Mouse (Mus musculus) embryonic facial prominence, embryonic 15.5 days (tissue): ENCODE measurements around the gene Gpr19. TPM values are rescaled to one million over a fixed set of nuclear protein-coding genes. Genes with fewer than 3 reads are reported as not detected.
A peak's percentile ranks its signal among the peaks of the same experiment; 100 is the strongest.

Source experiments
- ATAC-seq: fragments of 200-750 bp; cut with Nextera tagmentation; 2 replicates; pipeline ENCODE4 v1.8.0; 2017; ENCODE audit warnings: low read depth, moderate TSS enrichment; ENCODE audit not compliant: insufficient number of reproducible peaks, low FRiP score, low TSS enrichment
- H3K27ac ChIP-seq: fragments of 300-500 bp; sonication (generic); replicated peaks from 2 replicates; pipeline ENCODE4 v1.5.1; 2015; ENCODE audit warnings: mild to moderate bottlenecking, inconsistent platforms
- H3K27me3 ChIP-seq: fragments of 300-500 bp; sonication (generic); 2 replicates; pipeline ENCODE4 v1.6.1; 2015; ENCODE audit warnings: inconsistent platforms
- H3K36me3 ChIP-seq: fragments of 300-500 bp; sonication (generic); 2 replicates; pipeline ENCODE4 v1.6.1; 2015; ENCODE audit warnings: mild to moderate bottlenecking, inconsistent platforms
- H3K4me1 ChIP-seq: fragments of 300-500 bp; sonication (generic); 2 replicates; pipeline ENCODE4 v1.6.1; 2015; ENCODE audit warnings: inconsistent platforms
- H3K4me2 ChIP-seq: fragments of 300-500 bp; sonication (generic); replicated peaks from 2 replicates; pipeline ENCODE4 v1.6.1; 2015; ENCODE audit warnings: mild to moderate bottlenecking, inconsistent platforms
- H3K4me3 ChIP-seq: fragments of 300-500 bp; sonication (generic); replicated peaks from 2 replicates; pipeline ENCODE4 v1.5.1; 2015; ENCODE audit warnings: mild to moderate bottlenecking, inconsistent platforms
- H3K9ac ChIP-seq: fragments of 300-500 bp; sonication (generic); 2 replicates; pipeline ENCODE4 v1.6.1; 2015; ENCODE audit warnings: inconsistent platforms
- H3K9me3 ChIP-seq: fragments of 300-500 bp; sonication (generic); replicated peaks from 2 replicates; pipeline ENCODE4 v1.6.1; 2016; ENCODE audit warnings: inconsistent platforms
- WGBS: fragments of 180-500 bp; shearing (Covaris S2); methylation state at CpG from one replicate; pipeline ENCODE4 v1.1.7; 2015; 5-methylcytosine and 5-hydroxymethylcytosine counted together
- polyA plus RNA-seq: library from polyadenylated mRNA; unstranded; fragments of >200 nt; fragmentation: Nextera tagmentation; extraction: Ambion mirVana; gene quantifications from 2 replicates; pipeline ENCODE4 v1.2.1, GENCODE M21; 2015

Gpr19 gene
- 6.8 and 7.4 TPM in 2 replicates for polyA plus RNA-seq

DNA sequence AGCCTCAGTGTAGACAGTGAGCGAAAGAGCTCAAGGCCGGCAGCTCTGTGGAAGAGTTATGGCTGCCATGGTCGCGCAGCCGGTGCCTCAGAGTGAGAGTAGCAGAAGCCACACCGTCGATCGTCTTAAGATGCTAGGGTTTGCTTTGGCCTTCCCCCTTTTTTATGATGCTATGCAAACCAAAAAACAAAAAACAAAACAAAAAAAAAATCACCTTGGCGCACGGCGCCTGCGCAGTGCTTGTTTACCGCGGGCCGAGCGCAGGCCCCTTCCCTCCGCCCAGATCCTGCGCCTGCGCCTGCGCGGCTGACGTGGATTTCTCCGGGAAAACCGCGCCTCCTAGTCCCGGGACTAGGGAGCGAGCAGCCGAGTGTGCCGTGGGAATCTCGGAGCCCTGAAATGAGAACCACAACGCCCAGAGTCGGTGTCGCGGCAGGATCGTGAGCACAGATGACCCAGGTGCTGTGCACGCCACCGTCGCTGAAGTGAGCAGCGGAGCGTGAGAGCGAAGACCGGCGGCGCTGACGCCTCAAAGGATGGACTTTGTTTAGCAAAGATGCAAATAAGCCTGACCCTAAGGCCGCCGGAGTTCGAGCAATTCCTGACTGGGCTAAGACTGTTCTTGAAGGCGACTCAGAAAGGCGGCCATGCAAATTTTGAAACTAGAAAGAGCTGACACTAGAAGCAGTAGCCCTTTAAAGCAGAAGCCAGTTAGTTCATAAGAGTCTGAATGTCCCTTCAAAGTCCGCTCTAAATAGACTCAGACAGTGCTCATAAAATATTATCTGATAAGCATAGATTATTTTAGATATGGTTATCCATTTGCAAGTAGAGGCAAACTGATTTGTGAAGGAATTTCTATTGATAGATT is at the start of gene Gpr19:
Gene Gpr19, minus strand, starts transcription at position 484 of the 871 bp plus-strand sequence.
- Histone ChIP-seq H3K4me3 (peak within 1 kb of the TSS; percentile 69), H3K4me2 (peak within 1 kb of the TSS; percentile 71), H3K9me3 (no peaks in the 10 kb centered on the region), H3K4me1 (peaks cover 8% of the 10 kb centered on the region), H3K36me3 (no peaks in the 10 kb centered on the region), H3K27me3 (no peaks in the 10 kb centered on the region), H3K9ac (peak within 1 kb of the TSS; percentile 85), H3K27ac (peak within 1 kb of the TSS; percentile 100)
- WGBS = under 1% methylated on average over 51 of the region's 51 CpGs
- peak; percentile 95 for ATAC-seq

DNA sequence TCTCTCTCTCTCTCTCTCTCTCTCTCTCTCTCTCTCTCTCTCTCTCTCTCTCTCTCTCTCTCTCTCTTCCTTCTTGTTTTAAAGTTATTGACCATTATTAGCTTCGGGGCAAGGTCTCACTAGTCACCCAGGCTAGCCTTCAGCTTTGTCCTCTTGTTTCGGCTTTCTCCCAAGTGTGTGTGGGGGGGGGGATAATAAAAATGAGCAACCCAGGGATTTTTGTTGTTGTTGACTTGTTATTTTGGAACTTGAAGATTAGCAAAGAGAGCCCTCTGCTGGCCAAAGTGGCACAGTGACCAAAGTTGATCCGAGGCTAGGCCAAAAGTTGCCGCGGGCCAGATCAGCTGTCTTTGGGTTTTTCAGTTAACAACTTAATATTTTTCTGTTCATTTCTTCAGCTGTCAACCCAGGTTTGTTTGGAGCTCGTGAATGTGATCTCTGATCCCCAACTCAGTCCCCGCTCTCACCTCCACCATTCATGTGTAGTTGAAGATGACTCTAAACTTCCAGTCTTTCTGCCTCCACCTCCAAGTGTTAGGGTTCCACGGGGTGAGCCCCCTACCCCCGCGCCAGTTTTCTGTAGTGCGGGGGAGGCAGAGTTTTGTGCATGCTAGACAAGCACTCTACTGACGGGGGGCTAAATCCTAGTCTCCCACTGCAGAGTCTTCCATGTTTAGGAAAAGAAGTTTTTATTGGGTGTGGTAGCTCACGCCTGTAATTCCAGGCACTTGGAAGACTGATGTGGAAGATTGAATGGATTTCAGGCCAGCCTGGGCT is 49.1 kb upstream of the Gpr19 start:
- H3K27ac ChIP-seq = no peak overlapping the region
- WGBS = 49% methylated on average over 13 of the region's 13 CpGs
- no peak for ATAC-seq

GRCm38 (mm10) chr6:134946858-134947257 is 48.5 kb upstream of the Gpr19 start:
- no peak overlapping the region for H3K9ac ChIP-seq
- no peaks in the 10 kb centered on the region for H3K9me3 ChIP-seq
- no peak overlapping the region for H3K27ac ChIP-seq
- no peak overlapping the region for H3K4me3 ChIP-seq
- H3K36me3 ChIP-seq = peaks cover 17% of the 10 kb centered on the region
- H3K4me1 ChIP-seq = 0 out of 2 replicates have a peak, but pooled peaks cover 6% of the 10 kb centered on the region
- ATAC-seq = no peak
- no peaks in the 10 kb centered on the region for H3K27me3 ChIP-seq
- WGBS = 84% methylated on average over 9 of the region's 9 CpGs
- H3K4me2 ChIP-seq = no peak overlapping the region

More for the DNA sequence above, 49.1 kb upstream of the Gpr19 start:
- H3K4me1 ChIP-seq = 0 out of 2 replicates have a peak, but pooled peaks cover 6% of the 10 kb centered on the region
- H3K36me3 ChIP-seq = peaks cover 14% of the 10 kb centered on the region; the same call in 1 of the 2 replicates
- H3K27me3 ChIP-seq = no peaks in the 10 kb centered on the region
- H3K9ac ChIP-seq = no peak overlapping the region
- H3K4me3 ChIP-seq = no peak overlapping the region
- no peaks in the 10 kb centered on the region for H3K9me3 ChIP-seq
- H3K4me2 ChIP-seq = no peak overlapping the region

DNA sequence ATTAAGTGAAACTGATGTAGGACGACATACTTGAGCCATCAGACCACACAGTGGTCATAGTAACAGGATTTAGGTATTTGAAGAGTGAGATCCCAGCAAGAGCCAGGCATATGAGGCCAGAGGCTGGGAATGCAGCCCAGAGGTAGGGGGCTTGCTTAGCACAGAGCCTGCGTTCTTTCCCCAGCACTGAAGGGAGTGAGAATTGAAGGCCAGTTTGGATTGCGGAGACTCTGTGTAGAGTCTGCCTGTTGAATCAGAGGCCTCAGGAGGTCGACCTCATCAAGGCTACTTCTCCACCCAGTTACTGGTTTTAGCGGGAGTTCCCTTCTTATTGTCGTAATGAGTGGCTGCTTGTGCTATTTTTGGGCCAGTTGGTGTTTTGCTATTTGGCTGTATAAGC is 47.7 kb upstream of the Gpr19 start:
- no peaks in the 10 kb centered on the region for H3K9me3 ChIP-seq
- no peak overlapping the region for H3K4me2 ChIP-seq
- H3K9ac ChIP-seq = no peak overlapping the region
- H3K27me3 ChIP-seq = no peaks in the 10 kb centered on the region
- WGBS = 67% methylated on average over 6 of the region's 6 CpGs
- no peak overlapping the region for H3K4me3 ChIP-seq
- H3K27ac ChIP-seq = 0 out of 2 replicates have a peak overlapping the region, but pooled peaks have one; percentile 34
- H3K36me3 ChIP-seq = peaks cover 16% of the 10 kb centered on the region; the same call in 1 of the 2 replicates
- no peak; the same call in 1 of the 2 replicates for ATAC-seq
- H3K4me1 ChIP-seq = 0 out of 2 replicates have a peak, but pooled peaks cover 6% of the 10 kb centered on the region

DNA sequence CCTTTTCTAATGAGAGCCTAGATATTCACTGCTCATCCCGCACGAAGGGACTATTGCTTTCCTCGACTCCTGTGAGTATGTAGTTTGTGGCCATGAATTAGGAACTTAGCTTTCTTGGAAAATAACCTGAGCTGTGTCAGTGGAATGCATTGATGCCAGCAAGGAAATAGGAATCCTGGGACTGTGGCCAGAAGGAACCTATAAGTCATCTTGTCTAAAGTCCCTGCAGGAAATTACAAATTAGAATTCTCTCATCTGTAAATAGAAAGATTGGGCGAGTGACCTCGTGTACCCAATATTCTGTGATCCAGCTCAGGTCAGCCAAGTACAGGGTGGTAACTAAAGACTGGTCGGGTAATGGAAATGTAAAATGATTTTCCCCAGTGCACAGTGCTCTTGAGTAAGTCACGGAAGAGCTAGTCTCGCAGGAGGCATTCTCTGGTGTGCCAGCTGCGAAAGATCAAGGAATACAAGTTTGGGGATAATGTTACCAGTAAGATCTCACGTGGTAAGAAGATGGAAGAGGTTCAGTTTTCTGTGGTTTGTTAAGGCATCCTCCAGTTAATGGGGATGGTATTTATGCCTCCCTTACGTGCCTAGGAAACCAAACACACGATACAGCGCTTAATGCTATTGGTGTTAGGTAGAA is 45.5 kb upstream of the Gpr19 start:
- ATAC-seq = no peak
- Histone ChIP-seq H3K27ac (no peak overlapping the region), H3K27me3 (no peaks in the 10 kb centered on the region), H3K9me3 (no peaks in the 10 kb centered on the region), H3K4me2 (no peak overlapping the region), H3K36me3 (peaks cover 9% of the 10 kb centered on the region; the same call in 1 of the 2 replicates), H3K4me1 (0 out of 2 replicates have a peak, but pooled peaks cover 6% of the 10 kb centered on the region), H3K9ac (no peak overlapping the region), H3K4me3 (no peak overlapping the region)
- 49% methylated on average over 13 of the region's 13 CpGs for WGBS

DNA sequence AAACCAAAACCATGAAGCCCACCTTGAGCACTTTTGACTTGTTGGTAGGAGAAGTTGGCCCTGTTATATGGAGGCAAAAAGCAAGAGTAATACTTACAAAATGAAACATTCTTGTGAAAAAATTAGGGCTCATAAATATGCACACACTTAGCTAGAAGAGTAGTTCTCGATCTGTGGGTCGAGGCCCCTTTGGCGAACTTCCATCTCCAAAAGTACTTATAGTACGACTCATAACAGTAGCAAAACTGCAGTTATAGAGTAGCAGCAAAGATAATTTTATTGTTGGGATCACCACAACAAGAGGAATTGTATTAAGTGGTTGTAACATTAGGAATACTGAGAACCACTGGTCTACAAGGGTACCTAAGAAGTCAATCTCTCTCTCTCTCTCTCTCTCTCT is 41.4 kb upstream of the Gpr19 start:
- no peak overlapping the region for H3K4me2 ChIP-seq
- H3K27me3 ChIP-seq = no peaks in the 10 kb centered on the region
- ATAC-seq = no peak
- no peaks in the 10 kb centered on the region for H3K9me3 ChIP-seq
- no peak overlapping the region for H3K4me3 ChIP-seq
- H3K27ac ChIP-seq = no peak overlapping the region
- peaks cover 9% of the 10 kb centered on the region; the same call in 1 of the 2 replicates for H3K36me3 ChIP-seq
- WGBS = 75% methylated on average over 4 of the region's 4 CpGs
- H3K9ac ChIP-seq = no peak overlapping the region
- H3K4me1 ChIP-seq = 0 out of 2 replicates have a peak, but pooled peaks cover 6% of the 10 kb centered on the region

DNA sequence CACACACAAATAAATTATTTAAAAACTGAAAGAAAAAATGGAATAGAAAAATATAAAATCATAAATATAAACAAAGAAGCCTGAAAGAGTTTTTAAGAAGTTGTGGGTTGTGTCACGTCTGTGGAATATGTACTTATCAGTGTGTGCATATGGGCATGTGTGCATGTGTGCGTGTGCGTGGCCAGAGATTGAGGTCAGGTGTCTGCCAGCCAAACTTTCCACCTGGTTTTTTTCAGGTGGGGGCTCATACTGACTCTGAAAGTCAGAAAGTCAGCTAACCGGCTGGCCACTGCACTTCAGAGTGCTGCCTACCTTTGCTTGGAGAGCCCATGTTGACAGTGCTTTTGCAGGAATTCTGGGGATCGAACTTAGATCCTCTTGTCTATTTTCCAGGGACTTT is 35.9 kb upstream of the Gpr19 start:
- no peaks in the 10 kb centered on the region; the same call in 1 of the 2 replicates for H3K36me3 ChIP-seq
- H3K4me2 ChIP-seq = no peak overlapping the region
- H3K4me3 ChIP-seq = no peak overlapping the region
- no peak overlapping the region for H3K9ac ChIP-seq
- H3K27ac ChIP-seq = no peak overlapping the region
- 92% methylated on average over 5 of the region's 5 CpGs for WGBS
- no peak for ATAC-seq
- no peaks in the 10 kb centered on the region for H3K27me3 ChIP-seq
- peaks cover 24% of the 10 kb centered on the region for H3K4me1 ChIP-seq
- no peaks in the 10 kb centered on the region for H3K9me3 ChIP-seq

- Histone ChIP-seq H3K9ac (no peak overlapping the region), H3K9me3 (no peaks in the 10 kb centered on the region), H3K4me2 (0 out of 2 replicates have a peak overlapping the region, but pooled peaks have one; percentile 25), H3K36me3 (no peaks in the 10 kb centered on the region; the same call in 1 of the 2 replicates), H3K27me3 (no peaks in the 10 kb centered on the region), H3K4me1 (peaks cover 24% of the 10 kb centered on the region), H3K27ac (no peak overlapping the region), H3K4me3 (no peak overlapping the region)
- no peak for ATAC-seq
- WGBS = 62% methylated on average over 2 of the region's 2 CpGs
Measured at GRCm38 (mm10) chr6:134933207-134933558, 34.8 kb upstream of the Gpr19 start.

GRCm38 (mm10) chr6:134932486-134933206 is 34.3 kb upstream of the Gpr19 start:
- Histone ChIP-seq H3K9ac (no peak overlapping the region), H3K4me1 (peaks cover 24% of the 10 kb centered on the region), H3K27me3 (no peaks in the 10 kb centered on the region), H3K27ac (no peak overlapping the region), H3K4me2 (peak overlapping the region; percentile 25; the same call in 1 of the 2 replicates), H3K36me3 (no peaks in the 10 kb centered on the region; the same call in 1 of the 2 replicates), H3K9me3 (no peaks in the 10 kb centered on the region), H3K4me3 (peak overlapping the region; percentile 11; the same call in 1 of the 2 replicates)
- WGBS = 51% methylated on average over 12 of the region's 12 CpGs
- ATAC-seq = no peak

DNA sequence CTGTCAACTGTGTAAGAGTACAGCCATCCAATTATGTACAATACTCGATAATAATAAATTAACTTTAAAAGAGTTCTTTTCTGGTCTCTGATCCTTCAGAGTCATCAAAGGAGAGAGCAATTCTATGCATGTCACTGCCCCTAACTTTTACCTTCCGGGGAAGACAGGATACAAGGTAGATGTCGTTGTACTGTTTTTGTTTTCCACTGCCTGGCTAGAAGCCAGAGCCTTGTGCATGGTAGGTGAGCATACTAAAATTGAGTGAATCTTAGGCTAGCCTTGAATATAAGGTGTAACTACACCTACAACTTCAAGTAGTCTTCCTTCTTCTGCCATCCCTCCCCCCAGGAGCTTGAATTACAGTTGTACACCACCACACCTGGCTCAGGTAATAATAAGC is 32.8 kb upstream of the Gpr19 start:
- H3K4me2 ChIP-seq = 0 out of 2 replicates have a peak overlapping the region, but pooled peaks have one; percentile 82
- WGBS = 65% methylated on average over 3 of the region's 3 CpGs

More for the DNA sequence above, 32.8 kb upstream of the Gpr19 start:
- H3K9ac ChIP-seq = no peak overlapping the region
- no peaks in the 10 kb centered on the region for H3K27me3 ChIP-seq
- H3K9me3 ChIP-seq = no peaks in the 10 kb centered on the region
- H3K4me1 ChIP-seq = peaks cover 37% of the 10 kb centered on the region
- no peak overlapping the region for H3K27ac ChIP-seq
- no peaks in the 10 kb centered on the region; the same call in 1 of the 2 replicates for H3K36me3 ChIP-seq
- no peak for ATAC-seq
- H3K4me3 ChIP-seq = peak overlapping the region; percentile 58; the same call in 1 of the 2 replicates
